Mouse (Mus musculus): ENCODE results near the gene Setx. TPM values are rescaled to one million over a fixed set of nuclear protein-coding genes. Genes with fewer than 3 reads are reported as not detected.
A peak's percentile ranks its signal among the peaks of the same experiment; 100 is the strongest.
"Not testable (repeated sequence)": the region's sequence is repeated elsewhere in the genome, so short reads cannot be mapped to it uniquely, and the experiment has no call there.

Setx gene
- 8.7 and 9.9 TPM in 2 replicates for polyA plus RNA-seq (2015; fragmentation: Nextera tagmentation; extraction: Ambion mirVana)

DNA sequence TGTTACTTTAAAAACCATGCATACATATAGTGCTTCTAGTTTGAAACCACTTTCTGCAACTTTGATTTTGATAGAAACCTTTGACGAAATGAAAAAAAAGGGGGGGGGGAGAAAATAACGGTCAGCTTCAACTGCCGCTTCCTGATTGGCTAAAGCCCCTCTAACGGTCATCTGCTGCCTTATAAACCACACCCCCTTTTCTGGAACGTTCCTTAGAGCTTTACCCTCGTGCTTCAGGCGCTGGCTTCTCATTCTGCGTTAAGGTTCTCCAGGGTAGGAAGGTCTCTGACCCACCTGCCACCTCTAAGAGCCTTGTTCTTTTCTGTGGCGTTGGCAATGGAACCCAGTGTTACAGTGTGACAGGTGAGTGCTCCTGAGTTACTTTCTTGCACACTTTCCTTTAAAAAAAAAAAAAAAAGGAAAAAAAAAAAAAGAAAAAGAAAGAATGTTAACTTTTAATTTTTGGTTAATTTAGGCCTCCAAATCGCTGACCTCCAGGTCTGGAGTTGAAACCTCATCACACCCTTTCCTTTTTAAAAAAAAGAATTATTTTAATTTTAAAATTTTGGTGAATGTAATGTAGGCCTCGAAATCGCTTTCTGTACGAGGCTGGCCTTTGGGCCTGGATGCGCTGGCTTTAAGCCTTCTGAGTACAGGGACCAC is at the start of gene Setx:
Setx (plus strand) TSS at position 275 of the 663 bp plus-strand sequence.
- WGBS = 62% methylated on average over 14 of the region's 14 CpGs
- peak within 1 kb of the TSS; percentile 86 for H3K4me3 ChIP-seq (replicated peaks)

GRCm38 (mm10) chr2:29074676-29075075 is 49.3 kb upstream of the Setx start:
- no peak for ATAC-seq (ENCODE audit: insufficient read depth, low FRiP score, low read depth)
- no peak overlapping the region for H3K4me2 ChIP-seq
- H3K36me3 ChIP-seq = peaks cover 48% of the 10 kb centered on the region
- WGBS = 90% methylated on average over 7 of the region's 7 CpGs
- no peak overlapping the region for H3K4me3 ChIP-seq (replicated peaks)
- no peaks in the 10 kb centered on the region for H3K4me1 ChIP-seq
- H3K27me3 ChIP-seq (replicated peaks) = no peaks in the 10 kb centered on the region
- no peak overlapping the region for H3K27ac ChIP-seq
- no peak overlapping the region for H3K9ac ChIP-seq
- H3K9me3 ChIP-seq = no peaks in the 10 kb centered on the region

More for the DNA sequence above, at the start of gene Setx:
- ATAC-seq (ENCODE audit: insufficient read depth, low FRiP score, low read depth) = no peak
- Histone ChIP-seq H3K27ac (peak within 1 kb of the TSS; percentile 96), H3K9me3 (no peaks in the 10 kb centered on the region), H3K4me1 (peaks cover 11% of the 10 kb centered on the region), H3K27me3 (replicated peaks) (no peaks in the 10 kb centered on the region), H3K36me3 (no peaks in the 10 kb centered on the region), H3K4me2 (peak within 1 kb of the TSS; percentile 83), H3K9ac (peak within 1 kb of the TSS; percentile 85)

DNA sequence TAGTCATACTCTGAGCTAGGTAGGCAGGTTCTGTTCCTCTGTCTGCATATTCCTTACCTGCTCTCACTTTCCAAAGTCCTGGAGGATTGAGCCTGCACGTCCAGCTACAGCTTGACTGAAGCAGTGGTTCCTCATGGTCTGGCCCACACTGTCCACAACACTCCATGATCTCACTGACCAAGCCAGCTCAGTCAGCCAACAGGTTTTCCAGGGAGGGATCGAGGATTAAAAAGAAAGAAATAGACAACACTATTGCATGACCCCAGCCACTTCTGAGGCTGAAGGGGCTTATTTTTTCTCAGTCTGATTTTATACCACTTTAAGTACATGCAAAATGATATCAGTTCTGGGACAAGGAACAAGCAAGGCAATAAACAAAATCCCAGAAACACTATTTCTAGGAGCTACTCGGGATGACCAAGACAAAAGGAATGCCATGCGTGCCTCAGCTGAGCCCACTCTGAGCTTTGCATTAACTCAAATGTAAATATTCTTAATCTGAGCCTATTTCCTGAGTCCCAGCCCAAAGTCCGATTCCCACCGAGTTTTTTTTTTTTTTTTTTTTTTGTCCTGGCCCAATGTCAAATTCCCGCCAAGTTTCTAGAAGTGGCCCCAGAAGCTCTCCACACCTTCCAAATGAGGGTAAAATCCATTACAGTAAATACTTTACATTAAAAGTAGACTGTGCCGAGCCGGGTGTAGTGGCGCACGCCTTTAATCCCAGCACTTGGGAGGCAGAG is 48.5 kb upstream of the Setx start:
- H3K36me3 ChIP-seq = peaks cover 51% of the 10 kb centered on the region
- no peaks in the 10 kb centered on the region for H3K9me3 ChIP-seq
- no peak overlapping the region for H3K27ac ChIP-seq
- 78% methylated on average over 11 of the region's 11 CpGs for WGBS
- no peaks in the 10 kb centered on the region for H3K27me3 ChIP-seq (replicated peaks)
- H3K4me2 ChIP-seq = no peak overlapping the region
- H3K4me3 ChIP-seq (replicated peaks) = no peak overlapping the region
- H3K9ac ChIP-seq = no peak overlapping the region
- ATAC-seq (ENCODE audit: insufficient read depth, low FRiP score, low read depth) = no peak
- no peaks in the 10 kb centered on the region for H3K4me1 ChIP-seq

GRCm38 (mm10) chr2:29076226-29076625 is 47.8 kb upstream of the Setx start:
- H3K27me3 ChIP-seq (replicated peaks) = no peaks in the 10 kb centered on the region
- no peaks in the 10 kb centered on the region for H3K4me1 ChIP-seq
- H3K9ac ChIP-seq = no peak overlapping the region
- ATAC-seq (ENCODE audit: insufficient read depth, low FRiP score, low read depth) = no peak
- H3K4me2 ChIP-seq = no peak overlapping the region
- no peak overlapping the region for H3K27ac ChIP-seq
- WGBS = 81% methylated on average over 2 of the region's 2 CpGs
- peaks cover 52% of the 10 kb centered on the region for H3K36me3 ChIP-seq
- H3K4me3 ChIP-seq (replicated peaks) = no peak overlapping the region
- no peaks in the 10 kb centered on the region for H3K9me3 ChIP-seq

GRCm38 (mm10) chr2:29081965-29082364 is 42.0 kb upstream of the Setx start:
- Histone ChIP-seq H3K4me2 (no peak overlapping the region), H3K36me3 (peaks cover 52% of the 10 kb centered on the region), H3K4me1 (no peaks in the 10 kb centered on the region), H3K9me3 (no peaks in the 10 kb centered on the region), H3K27ac (no peak overlapping the region), H3K4me3 (replicated peaks) (no peak overlapping the region), H3K27me3 (replicated peaks) (no peaks in the 10 kb centered on the region), H3K9ac (no peak overlapping the region)
- ATAC-seq (ENCODE audit: insufficient read depth, low FRiP score, low read depth) = no peak
- WGBS = 78% methylated on average over 3 of the region's 3 CpGs

DNA sequence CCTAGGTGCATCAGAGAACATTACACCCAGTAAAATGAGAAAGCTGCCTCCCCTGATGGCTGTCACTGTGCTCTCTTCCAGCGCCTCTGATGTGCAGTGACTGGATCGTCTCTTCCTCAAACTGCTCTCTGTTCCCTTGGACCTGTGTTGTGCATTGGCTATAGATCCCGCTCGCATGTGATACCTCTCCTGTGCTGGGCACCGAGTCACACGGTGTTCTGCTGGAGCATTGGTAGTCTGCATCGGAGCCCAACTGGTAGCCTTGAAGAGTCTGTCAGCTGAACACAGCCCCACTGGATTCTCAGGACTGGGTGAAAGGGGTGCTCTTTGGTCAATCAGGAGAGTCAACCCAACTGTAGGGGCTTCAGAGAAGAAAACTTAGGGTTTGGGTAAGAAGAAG is 38.0 kb upstream of the Setx start:
- H3K4me3 ChIP-seq (replicated peaks) = no peak overlapping the region
- H3K27me3 ChIP-seq (replicated peaks) = no peaks in the 10 kb centered on the region
- no peaks in the 10 kb centered on the region for H3K9me3 ChIP-seq
- no peak overlapping the region for H3K9ac ChIP-seq
- peaks cover 34% of the 10 kb centered on the region for H3K36me3 ChIP-seq
- H3K27ac ChIP-seq = no peak overlapping the region
- ATAC-seq (ENCODE audit: insufficient read depth, low FRiP score, low read depth) = no peak
- 96% methylated on average over 7 of the region's 7 CpGs for WGBS
- H3K4me1 ChIP-seq = no peaks in the 10 kb centered on the region
- H3K4me2 ChIP-seq = no peak overlapping the region

- H3K36me3 ChIP-seq = peaks cover 18% of the 10 kb centered on the region; the same call in 1 of the 2 replicates
- 77% methylated on average over 6 of the region's 6 CpGs for WGBS
- not testable (repeated sequence) for H3K4me1 ChIP-seq; H3K9ac ChIP-seq; H3K27ac ChIP-seq; ATAC-seq (ENCODE audit: insufficient read depth, low FRiP score, low read depth); H3K4me2 ChIP-seq; H3K27me3 ChIP-seq (replicated peaks); H3K9me3 ChIP-seq; H3K4me3 ChIP-seq (replicated peaks)
These were observed 34.7 kb upstream of the Setx start for GRCm38 (mm10) chr2:29089276-29089675.

DNA sequence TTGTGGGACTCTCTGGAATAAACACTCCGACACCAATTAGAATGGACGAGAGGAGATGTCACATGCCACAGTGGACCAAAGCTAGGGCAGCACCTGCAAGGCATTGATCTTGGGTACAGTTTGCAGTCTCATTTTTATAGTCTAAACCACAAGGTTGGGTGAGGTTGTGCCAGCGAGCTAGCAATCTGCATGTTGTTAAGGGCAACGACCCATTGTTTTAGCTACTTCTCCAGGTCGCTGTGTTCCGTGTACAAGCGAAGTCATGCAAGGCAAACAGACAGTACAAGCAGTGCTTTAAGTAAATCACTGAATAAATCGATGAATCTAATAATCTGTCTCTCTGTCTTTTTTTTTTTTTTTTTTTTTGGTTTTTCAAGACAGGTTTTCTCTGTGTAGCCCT is 28.3 kb upstream of the Setx start:
- H3K4me3 ChIP-seq (replicated peaks) = no peak overlapping the region
- H3K9me3 ChIP-seq = no peaks in the 10 kb centered on the region
- H3K27me3 ChIP-seq (replicated peaks) = no peaks in the 10 kb centered on the region
- H3K27ac ChIP-seq = no peak overlapping the region
- ATAC-seq (ENCODE audit: insufficient read depth, low FRiP score, low read depth) = no peak
- H3K4me2 ChIP-seq = no peak overlapping the region
- 82% methylated on average over 8 of the region's 8 CpGs for WGBS
- no peaks in the 10 kb centered on the region for H3K36me3 ChIP-seq
- H3K4me1 ChIP-seq = no peaks in the 10 kb centered on the region
- H3K9ac ChIP-seq = no peak overlapping the region

DNA sequence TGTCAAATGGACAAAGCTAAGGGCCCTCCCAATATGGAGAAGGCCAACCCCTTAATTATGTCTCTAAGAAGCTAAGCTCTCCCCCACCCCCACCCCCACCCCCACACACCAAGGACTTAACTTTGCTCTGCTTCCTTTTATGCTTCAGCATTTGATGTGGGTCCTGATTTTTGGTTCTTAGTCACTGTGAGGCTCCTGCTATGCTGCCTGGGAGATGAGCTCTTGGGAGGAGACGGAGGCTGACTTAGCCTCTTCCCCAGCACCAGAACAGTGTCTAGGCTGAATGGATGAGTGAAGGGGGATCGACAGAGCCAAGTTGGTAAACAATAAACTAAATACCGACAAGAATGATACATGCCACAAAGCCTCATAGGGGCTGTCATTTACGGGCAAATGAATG is 27.2 kb upstream of the Setx start:
- Histone ChIP-seq H3K4me2 (no peak overlapping the region), H3K4me3 (replicated peaks) (no peak overlapping the region), H3K4me1 (no peaks in the 10 kb centered on the region), H3K27ac (no peak overlapping the region), H3K27me3 (replicated peaks) (no peaks in the 10 kb centered on the region), H3K9ac (no peak overlapping the region), H3K9me3 (no peaks in the 10 kb centered on the region), H3K36me3 (no peaks in the 10 kb centered on the region)
- ATAC-seq (ENCODE audit: insufficient read depth, low FRiP score, low read depth) = no peak
- WGBS = 63% methylated on average over 4 of the region's 4 CpGs

DNA sequence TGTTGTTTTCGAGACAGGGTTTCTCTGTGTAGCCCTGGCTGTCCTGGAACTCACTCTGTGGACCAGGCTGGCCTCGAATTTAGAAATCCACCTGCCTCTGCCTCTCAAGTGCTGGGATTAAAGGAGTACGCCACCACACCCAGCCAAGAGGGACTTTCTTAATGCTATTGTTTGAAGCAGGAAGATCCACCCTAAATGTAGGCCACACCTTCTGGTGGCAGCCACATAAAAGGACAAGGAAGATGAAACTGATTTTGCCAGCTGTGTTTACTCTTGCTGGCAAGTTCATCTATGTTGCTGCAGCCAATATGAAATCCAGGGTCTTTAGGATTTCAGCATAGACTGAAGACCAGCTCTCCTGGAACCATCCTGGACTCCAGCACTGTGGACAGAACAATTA is 26.5 kb upstream of the Setx start:
- WGBS = 70% methylated on average over 3 of the region's 3 CpGs
- Histone ChIP-seq H3K4me3 (replicated peaks) (no peak overlapping the region), H3K27ac (no peak overlapping the region), H3K36me3 (no peaks in the 10 kb centered on the region), H3K4me2 (no peak overlapping the region), H3K27me3 (replicated peaks) (no peaks in the 10 kb centered on the region), H3K4me1 (no peaks in the 10 kb centered on the region), H3K9me3 (no peaks in the 10 kb centered on the region), H3K9ac (no peak overlapping the region)
- no peak for ATAC-seq (ENCODE audit: insufficient read depth, low FRiP score, low read depth)

DNA sequence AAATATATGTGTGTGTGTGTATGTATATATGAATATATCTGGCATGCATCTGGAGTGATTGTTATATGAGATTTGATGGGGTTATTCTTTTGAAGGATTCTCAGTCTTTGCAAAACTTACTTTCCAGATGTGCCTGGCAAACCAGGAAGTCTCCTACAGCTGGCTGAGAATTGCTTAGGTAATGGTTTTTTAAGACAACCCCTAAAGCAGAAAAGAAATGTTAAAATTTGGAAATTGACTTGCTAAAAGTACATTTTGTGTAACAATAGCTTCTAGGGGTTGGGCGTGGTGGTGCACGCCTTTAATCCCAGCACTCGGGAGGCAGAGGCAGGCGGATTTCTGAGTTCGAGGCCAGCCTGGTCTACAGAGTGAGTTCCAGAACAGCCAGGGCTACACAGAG is 26.0 kb upstream of the Setx start:
- not testable (repeated sequence) for H3K4me3 ChIP-seq (replicated peaks); H3K27ac ChIP-seq; H3K9ac ChIP-seq; H3K9me3 ChIP-seq; H3K36me3 ChIP-seq; H3K27me3 ChIP-seq (replicated peaks); H3K4me2 ChIP-seq; ATAC-seq (ENCODE audit: insufficient read depth, low FRiP score, low read depth); H3K4me1 ChIP-seq
- WGBS = 91% methylated on average over 5 of the region's 5 CpGs

DNA sequence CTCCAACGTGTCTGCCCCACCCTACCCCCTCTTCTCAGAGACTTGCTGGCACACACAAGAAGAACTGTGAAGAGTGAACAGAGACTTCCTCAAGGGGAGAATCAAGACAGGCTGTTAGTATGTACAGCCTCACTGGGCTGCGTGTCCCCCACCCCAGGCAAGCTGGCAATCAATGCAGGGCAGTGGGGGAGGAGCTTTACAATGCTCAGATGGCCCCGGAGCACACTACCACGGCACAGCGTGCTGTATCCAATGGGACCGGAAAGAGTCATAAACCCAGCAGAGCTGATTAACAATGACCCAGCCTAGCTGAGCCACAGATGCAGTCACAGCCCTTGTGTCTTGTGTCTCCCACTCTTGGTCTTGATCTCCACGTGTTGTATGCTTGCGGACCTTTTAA is 25.2 kb upstream of the Setx start:
- Histone ChIP-seq H3K27ac (no peak overlapping the region), H3K9ac (no peak overlapping the region), H3K36me3 (no peaks in the 10 kb centered on the region), H3K9me3 (no peaks in the 10 kb centered on the region), H3K4me3 (replicated peaks) (no peak overlapping the region), H3K4me1 (no peaks in the 10 kb centered on the region), H3K4me2 (no peak overlapping the region), H3K27me3 (replicated peaks) (no peaks in the 10 kb centered on the region)
- no peak for ATAC-seq (ENCODE audit: insufficient read depth, low FRiP score, low read depth)
- WGBS = 73% methylated on average over 8 of the region's 8 CpGs

All from stomach, embryonic 15.5 days (tissue).